Mouse (Mus musculus): Measurements from ENCODE around the gene Rnft2. TPM values are rescaled to one million over a fixed set of nuclear protein-coding genes. Genes with fewer than 3 reads are reported as not detected.

Gene Rnft2
- polyA plus RNA-seq, 1 experiment from 2014 or later = 12.7 TPM

GRCm38 (mm10) chr5:118247378-118247777 lies 2.5 kb upstream of the Rnft2 start:
- Histone ChIP-seq H3K9me3 (replicated peaks) (no peaks in the 10 kb centered on the region), H3K27me3 (replicated peaks) (no peaks in the 10 kb centered on the region), H3K27ac (replicated peaks) (no peak overlapping the region), H3K36me3 (peaks cover 15% of the 10 kb centered on the region; the same call in 1 of the 2 replicates), H3K4me1 (peaks cover 41% of the 10 kb centered on the region), H3K4me2 (0 out of 2 replicates have a peak overlapping the region, but pooled peaks have one; percentile 73), H3K4me3 (replicated peaks) (no peak overlapping the region), H3K9ac (replicated peaks) (no peak overlapping the region)
- 88% methylated on average over 8 of the region's 8 CpGs for WGBS
- ATAC-seq (ENCODE audit: low FRiP score) = no peak

GRCm38 (mm10) chr5:118245606-118246308 lies 841 bp upstream of the Rnft2 start:
- Histone ChIP-seq H3K9me3 (replicated peaks) (no peaks in the 10 kb centered on the region), H3K9ac (replicated peaks) (peak overlapping the region; percentile 71), H3K4me3 (replicated peaks) (peak overlapping the region; percentile 73), H3K4me2 (peak overlapping the region; percentile 73), H3K27me3 (replicated peaks) (no peaks in the 10 kb centered on the region), H3K27ac (replicated peaks) (peak overlapping the region; percentile 85), H3K4me1 (peaks cover 41% of the 10 kb centered on the region), H3K36me3 (peaks cover 27% of the 10 kb centered on the region)
- no peak; the same call in 1 of the 2 replicates for ATAC-seq (ENCODE audit: low FRiP score)
- 6% methylated on average over 15 of the region's 15 CpGs for WGBS

DNA sequence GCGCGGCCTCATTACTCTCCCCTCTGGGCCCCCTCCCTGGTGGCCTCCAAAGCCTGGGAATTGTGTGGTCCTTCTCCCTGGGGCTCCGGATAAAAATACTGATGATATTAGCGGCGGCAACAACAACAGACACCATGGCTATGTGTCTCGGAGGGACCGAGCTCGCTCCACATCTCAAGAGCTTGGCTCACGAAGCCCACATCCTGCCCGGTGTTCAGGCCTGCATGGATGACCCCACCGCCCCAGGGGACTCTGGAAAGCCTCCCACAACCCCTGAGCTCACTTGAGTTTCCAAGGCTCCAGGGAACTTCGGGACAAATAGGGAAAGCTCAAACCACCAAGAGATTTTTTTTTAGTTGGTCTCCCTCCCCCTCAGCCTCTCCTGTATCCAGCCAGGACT lies 5.2 kb downstream of the Rnft2 start:
- no peak overlapping the region for H3K4me2 ChIP-seq
- peaks cover 54% of the 10 kb centered on the region for H3K36me3 ChIP-seq
- H3K4me1 ChIP-seq = peaks cover 16% of the 10 kb centered on the region
- 85% methylated on average over 12 of the region's 12 CpGs for WGBS
- H3K27me3 ChIP-seq (replicated peaks) = no peaks in the 10 kb centered on the region
- no peak for ATAC-seq (ENCODE audit: low FRiP score)
- no peak overlapping the region for H3K9ac ChIP-seq (replicated peaks)
- H3K9me3 ChIP-seq (replicated peaks) = no peaks in the 10 kb centered on the region
- no peak overlapping the region for H3K27ac ChIP-seq (replicated peaks)
- no peak overlapping the region for H3K4me3 ChIP-seq (replicated peaks)

- no peak overlapping the region for H3K9ac ChIP-seq (replicated peaks)
- no peaks in the 10 kb centered on the region for H3K27me3 ChIP-seq (replicated peaks)
- 82% methylated on average over 12 of the region's 12 CpGs for WGBS
- no peak overlapping the region for H3K27ac ChIP-seq (replicated peaks)
- H3K4me3 ChIP-seq (replicated peaks) = no peak overlapping the region
- H3K4me1 ChIP-seq = no peaks in the 10 kb centered on the region
- no peak overlapping the region for H3K4me2 ChIP-seq
- H3K9me3 ChIP-seq (replicated peaks) = no peaks in the 10 kb centered on the region
- H3K36me3 ChIP-seq = peaks cover 76% of the 10 kb centered on the region
- ATAC-seq (ENCODE audit: low FRiP score) = no peak
Observed at GRCm38 (mm10) chr5:118236891-118237290, 8.0 kb downstream of the Rnft2 start.

DNA sequence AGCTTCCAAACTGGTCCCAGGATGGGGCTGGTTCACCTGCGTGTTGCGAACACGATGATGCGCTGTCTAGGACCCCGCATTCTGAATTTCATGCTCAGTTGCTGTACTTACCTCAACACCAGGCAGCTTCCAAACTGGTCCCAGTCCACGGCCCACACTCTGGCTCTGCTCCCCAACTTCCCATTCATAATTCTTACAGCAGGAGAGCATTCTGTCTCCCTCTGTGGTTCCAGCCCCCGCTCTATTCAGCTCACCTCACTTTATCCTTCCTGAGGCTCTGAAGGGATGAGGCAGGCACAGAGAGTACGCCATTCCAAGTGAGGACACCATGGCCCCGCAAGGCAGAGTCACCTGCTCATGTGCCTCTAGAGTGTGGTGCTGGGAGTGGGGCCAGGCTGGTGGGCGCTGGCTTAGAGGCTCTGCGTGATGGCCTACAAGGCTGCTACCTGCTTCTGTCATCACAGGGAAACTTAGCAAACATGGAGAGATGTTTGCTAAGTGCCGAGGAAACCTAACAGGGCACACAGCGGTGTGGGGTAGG lies 14.8 kb downstream of the Rnft2 start:
- Histone ChIP-seq H3K27me3 (replicated peaks) (no peaks in the 10 kb centered on the region), H3K36me3 (peaks cover 84% of the 10 kb centered on the region), H3K4me2 (no peak overlapping the region), H3K27ac (replicated peaks) (no peak overlapping the region), H3K4me3 (replicated peaks) (no peak overlapping the region), H3K4me1 (no peaks in the 10 kb centered on the region), H3K9ac (replicated peaks) (no peak overlapping the region), H3K9me3 (replicated peaks) (no peaks in the 10 kb centered on the region)
- WGBS = 92% methylated on average over 13 of the region's 13 CpGs
- no peak for ATAC-seq (ENCODE audit: low FRiP score)

- ATAC-seq (ENCODE audit: low FRiP score) = 0 out of 2 replicates have a peak, but pooled peaks have one; percentile 14
- Histone ChIP-seq H3K36me3 (peaks cover 60% of the 10 kb centered on the region), H3K4me2 (no peak overlapping the region), H3K9ac (replicated peaks) (no peak overlapping the region), H3K27me3 (replicated peaks) (no peaks in the 10 kb centered on the region), H3K4me3 (replicated peaks) (no peak overlapping the region), H3K4me1 (0 out of 2 replicates have a peak, but pooled peaks cover 9% of the 10 kb centered on the region), H3K9me3 (replicated peaks) (no peaks in the 10 kb centered on the region), H3K27ac (replicated peaks) (no peak overlapping the region)
- WGBS = 38% methylated on average over 9 of the region's 9 CpGs
Observed at GRCm38 (mm10) chr5:118223142-118223757, 21.7 kb downstream of the Rnft2 start.

GRCm38 (mm10) chr5:118217410-118217809 lies 27.5 kb downstream of the Rnft2 start:
- no peak overlapping the region for H3K9ac ChIP-seq (replicated peaks)
- H3K27me3 ChIP-seq (replicated peaks) = no peaks in the 10 kb centered on the region
- peaks cover 27% of the 10 kb centered on the region for H3K4me1 ChIP-seq
- H3K4me3 ChIP-seq (replicated peaks) = no peak overlapping the region
- WGBS = 38% methylated on average over 6 of the region's 6 CpGs
- H3K9me3 ChIP-seq (replicated peaks) = no peaks in the 10 kb centered on the region
- peaks cover 37% of the 10 kb centered on the region for H3K36me3 ChIP-seq
- H3K4me2 ChIP-seq = no peak overlapping the region
- H3K27ac ChIP-seq (replicated peaks) = peak overlapping the region; percentile 58
- ATAC-seq (ENCODE audit: low FRiP score) = peak; percentile 19; the same call in 1 of the 2 replicates

GRCm38 (mm10) chr5:118214418-118215154 lies 30.3 kb downstream of the Rnft2 start:
- no peaks in the 10 kb centered on the region for H3K27me3 ChIP-seq (replicated peaks)
- 5% methylated on average over 24 of the region's 24 CpGs for WGBS

DNA sequence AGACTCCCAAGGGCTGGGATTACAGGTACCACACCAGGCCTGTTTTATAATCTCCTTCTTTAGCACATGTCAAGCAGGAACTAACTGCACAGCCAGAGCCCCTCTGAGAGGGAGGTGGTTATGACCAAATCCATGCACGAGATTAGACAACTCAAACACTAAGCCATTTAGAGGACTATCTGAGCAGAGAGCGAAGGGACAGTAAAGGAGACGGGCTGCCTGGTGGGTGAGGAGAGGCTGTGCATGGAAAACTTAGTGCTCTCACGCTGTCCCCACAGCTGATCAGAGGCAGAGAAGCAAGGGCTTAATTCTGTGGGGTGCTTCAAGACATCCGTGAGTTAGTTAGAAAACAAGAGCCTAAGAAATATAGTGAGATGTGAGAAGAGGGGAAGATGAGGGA lies 30.9 kb downstream of the Rnft2 start:
- Histone ChIP-seq H3K27me3 (replicated peaks) (no peaks in the 10 kb centered on the region), H3K9ac (replicated peaks) (peak overlapping the region; percentile 44), H3K4me3 (replicated peaks) (peak overlapping the region; percentile 32), H3K4me1 (peaks cover 27% of the 10 kb centered on the region), H3K27ac (replicated peaks) (peak overlapping the region; percentile 70; the same call in 1 of the 2 replicates), H3K4me2 (peak overlapping the region; percentile 70), H3K36me3 (peaks cover 16% of the 10 kb centered on the region; the same call in 1 of the 2 replicates), H3K9me3 (replicated peaks) (no peaks in the 10 kb centered on the region)
- ATAC-seq (ENCODE audit: low FRiP score) = peak; percentile 31; the same call in 1 of the 2 replicates
- 15% methylated on average over 5 of the region's 5 CpGs for WGBS

More at GRCm38 (mm10) chr5:118214418-118215154, 30.3 kb downstream of the Rnft2 start:
- peak; percentile 76 for ATAC-seq (ENCODE audit: low FRiP score)
- peaks cover 22% of the 10 kb centered on the region; the same call in 1 of the 2 replicates for H3K36me3 ChIP-seq
- peak overlapping the region; percentile 44 for H3K9ac ChIP-seq (replicated peaks)
- H3K4me2 ChIP-seq = peak overlapping the region; percentile 70
- H3K4me3 ChIP-seq (replicated peaks) = peak overlapping the region; percentile 32
- H3K9me3 ChIP-seq (replicated peaks) = no peaks in the 10 kb centered on the region
- H3K27ac ChIP-seq (replicated peaks) = peak overlapping the region; percentile 70
- H3K4me1 ChIP-seq = peaks cover 27% of the 10 kb centered on the region

- no peak overlapping the region for H3K27ac ChIP-seq (replicated peaks)
- H3K9me3 ChIP-seq (replicated peaks) = no peaks in the 10 kb centered on the region
- H3K27me3 ChIP-seq (replicated peaks) = no peaks in the 10 kb centered on the region
- no peak for ATAC-seq (ENCODE audit: low FRiP score)
- no peak overlapping the region for H3K4me2 ChIP-seq
- H3K9ac ChIP-seq (replicated peaks) = no peak overlapping the region
- H3K4me1 ChIP-seq = peaks cover 15% of the 10 kb centered on the region
- H3K36me3 ChIP-seq = peaks cover 26% of the 10 kb centered on the region
- 24% methylated on average over 8 of the region's 8 CpGs for whole genome bisulfite sequencing
- no peak overlapping the region for H3K4me3 ChIP-seq (replicated peaks)
Observed at GRCm38 (mm10) chr5:118205852-118206251, 39.1 kb downstream of the Rnft2 start.

DNA sequence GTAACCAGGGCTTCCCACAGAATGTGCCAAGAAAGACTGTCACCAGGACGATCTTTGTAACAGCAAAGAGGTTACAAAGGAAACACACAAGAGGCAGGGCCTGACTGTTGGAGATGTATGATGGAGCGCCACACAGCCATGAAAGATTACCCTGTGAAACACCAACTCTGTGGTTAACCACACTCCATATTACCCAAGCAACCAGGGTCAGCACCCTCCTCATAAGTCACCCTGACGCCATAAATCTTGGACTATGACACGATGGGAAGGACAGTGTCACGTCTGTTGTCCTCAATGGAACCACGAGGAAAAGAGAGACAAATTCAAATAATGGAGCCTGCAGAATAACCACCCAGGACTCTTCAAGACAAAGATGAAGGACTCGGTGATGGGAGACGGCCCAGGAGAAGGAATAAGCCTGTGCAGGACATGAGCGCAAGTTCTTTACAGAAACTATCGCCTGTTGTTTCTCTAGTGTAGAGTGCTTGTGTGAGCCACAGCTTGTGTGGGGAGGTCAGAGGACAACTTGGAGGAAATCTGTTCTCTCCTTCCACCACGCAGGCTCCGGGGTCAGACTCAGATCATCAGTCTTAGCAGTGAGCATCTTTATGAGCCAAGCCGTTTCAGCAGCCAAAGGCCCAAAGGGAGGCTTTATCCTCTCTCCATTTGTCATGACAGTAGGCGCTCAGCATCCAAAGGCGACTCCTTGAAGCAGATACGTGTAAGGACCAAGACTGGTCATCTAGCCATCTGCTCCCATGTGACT lies 40.1 kb downstream of the Rnft2 start:
- ATAC-seq (ENCODE audit: low FRiP score) = no peak
- H3K4me2 ChIP-seq = no peak overlapping the region
- peaks cover 15% of the 10 kb centered on the region for H3K4me1 ChIP-seq
- no peaks in the 10 kb centered on the region for H3K27me3 ChIP-seq (replicated peaks)
- no peak overlapping the region for H3K9ac ChIP-seq (replicated peaks)
- H3K9me3 ChIP-seq (replicated peaks) = no peaks in the 10 kb centered on the region
- no peak overlapping the region for H3K4me3 ChIP-seq (replicated peaks)
- H3K27ac ChIP-seq (replicated peaks) = no peak overlapping the region
- 37% methylated on average over 16 of the region's 16 CpGs for WGBS
- peaks cover 30% of the 10 kb centered on the region for H3K36me3 ChIP-seq
